Mouse (Mus musculus) C2C12 (cell line): ENCODE measurements around the gene Upk1b.

ENCODE experiments used
- CTCF ChIP-seq: IDR thresholded peaks from one replicate; pipeline ENCODE4 v1.5.1; 2011; ENCODE audit not compliant: control insufficient read depth, insufficient read depth, insufficient read length
- MAX ChIP-seq: IDR thresholded peaks from one replicate; pipeline ENCODE4 v1.6.1; 2011; ENCODE audit warnings: mild to moderate bottlenecking, control low read depth

DNA sequence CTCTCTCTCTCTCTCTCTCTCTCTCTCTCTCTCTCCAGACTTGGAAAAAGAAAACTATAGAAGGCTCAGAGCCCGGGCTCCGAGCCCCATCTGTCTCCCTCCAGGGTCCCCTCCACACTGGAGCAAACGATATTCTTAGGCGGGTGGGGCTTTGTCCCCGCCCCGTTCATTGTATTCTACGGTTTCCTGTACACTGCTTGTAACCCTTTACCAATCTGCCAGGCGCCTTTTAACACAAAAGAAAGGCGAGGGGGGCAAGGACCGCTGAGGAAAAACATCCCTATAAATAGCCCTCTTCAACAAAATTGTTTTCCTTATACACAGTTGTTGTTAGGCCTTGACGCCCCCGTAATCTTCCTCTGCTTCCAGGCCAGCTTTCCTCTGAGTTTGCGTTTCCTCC, 75.2 kb downstream of the Upk1b start:
- no peak for TF ChIP-seq CTCF
- no peak for TF ChIP-seq MAX
